Mouse (Mus musculus) lung, postnatal 0 days (tissue): ENCODE results near the gene Eif2b3. TPM values are rescaled to one million over a fixed set of nuclear protein-coding genes. Genes with fewer than 3 reads are reported as not detected.

ENCODE experiments used
- ATAC-seq: fragments of 200-750 bp; cut with Nextera tagmentation; 2 replicates; pipeline ENCODE4 v1.8.0; 2017; ENCODE audit warnings: moderate library complexity
- DNase-seq: peaks from one replicate; pipeline ENCODE4 v3.0.0-alpha.2; 2016; ENCODE audit warnings: low spot score
- H3K27ac ChIP-seq: fragments of 300-500 bp; sonication (generic); 2 replicates; pipeline ENCODE4 v1.5.1; 2014; ENCODE audit warnings: antibody characterized with exemption, mild to moderate bottlenecking, low read length, mixed read lengths
- H3K27me3 ChIP-seq: fragments of 300-500 bp; sonication (generic); replicated peaks from 2 replicates; pipeline ENCODE4 v1.6.1; 2014; ENCODE audit warnings: low read length, mixed read lengths; ENCODE audit not compliant: insufficient read depth
- H3K36me3 ChIP-seq: fragments of 300-500 bp; sonication (generic); 2 replicates; pipeline ENCODE4 v1.6.1; 2014; ENCODE audit warnings: low read length, mixed read lengths; ENCODE audit not compliant: insufficient read depth
- H3K4me1 ChIP-seq: fragments of 300-500 bp; sonication (generic); 2 replicates; pipeline ENCODE4 v1.6.1; 2014; ENCODE audit warnings: antibody characterized with exemption, low read depth, low read length, mixed read lengths; ENCODE audit not compliant: insufficient read depth
- H3K4me2 ChIP-seq: fragments of 300-500 bp; sonication (generic); replicated peaks from 2 replicates; pipeline ENCODE4 v1.6.1; 2014; ENCODE audit warnings: low read depth, mild to moderate bottlenecking, low read length, moderate library complexity, mixed read lengths
- H3K4me3 ChIP-seq: fragments of 300-500 bp; sonication (generic); 2 replicates; pipeline ENCODE4 v1.5.1; 2014; ENCODE audit warnings: low read depth, low read length
- H3K9ac ChIP-seq: fragments of 300-500 bp; sonication (generic); replicated peaks from 2 replicates; pipeline ENCODE4 v1.6.1; 2014; ENCODE audit warnings: low read depth, mild to moderate bottlenecking
- H3K9me3 ChIP-seq: fragments of 300-500 bp; sonication (generic); 2 replicates; pipeline ENCODE4 v1.6.1; 2016; ENCODE audit warnings: low read length, mixed read lengths
- CTCF ChIP-seq: IDR thresholded peaks from 2 replicates; pipeline ENCODE4 v1.5.1; 2016; ENCODE audit warnings: antibody characterized with exemption, mild to moderate bottlenecking
- EP300 ChIP-seq: IDR thresholded peaks from 2 replicates; pipeline ENCODE4 v1.6.1; 2016; ENCODE audit warnings: antibody characterized with exemption, mild to moderate bottlenecking, control low read depth
- WGBS: fragments of 180-500 bp; shearing (Covaris S2); extraction: QIAGEN DNeasy Blood & Tissue Kit; methylation state at CpG from one replicate; pipeline ENCODE4 v1.1.7; 2014; 5-methylcytosine and 5-hydroxymethylcytosine counted together
- polyA plus RNA-seq: library from polyadenylated mRNA; unstranded; fragments of >200 nt; fragmentation: Nextera tagmentation; extraction: Ambion mirVana; gene quantifications from 2 replicates; pipeline ENCODE4 v1.2.1, GENCODE M21; 2015

The Eif2b3 gene
- polyA plus RNA-seq, 1 experiment from 2014 or later: 21.9 TPM

- peaks cover 22% of the 10 kb centered on the region for H3K4me1 ChIP-seq
- H3K9me3 ChIP-seq: no peaks in the 10 kb centered on the region
- ATAC-seq: no peak
- no peak overlapping the region for H3K4me2 ChIP-seq
- H3K27me3 ChIP-seq: no peaks in the 10 kb centered on the region
- H3K9ac ChIP-seq: no peak overlapping the region
- no peak overlapping the region for H3K27ac ChIP-seq
- no peak for DNase-seq
- TF ChIP-seq CTCF (no peak), EP300 (no peak)
- no peaks in the 10 kb centered on the region for H3K36me3 ChIP-seq
- H3K4me3 ChIP-seq: no peak overlapping the region
- 85% methylated on average over 33 of the region's 33 CpGs for WGBS
Observed at GRCm38 (mm10) chr4:117127991-117128686, 108.9 kb downstream of the Eif2b3 start.

GRCm38 (mm10) chr4:117130790-117131189 is 111.6 kb downstream of the Eif2b3 start:
- 88% methylated on average over 6 of the region's 6 CpGs for WGBS
- Histone ChIP-seq H3K4me2 (no peak overlapping the region), H3K27me3 (no peaks in the 10 kb centered on the region), H3K9ac (no peak overlapping the region), H3K27ac (no peak overlapping the region), H3K36me3 (no peaks in the 10 kb centered on the region), H3K4me1 (peaks cover 9% of the 10 kb centered on the region), H3K9me3 (no peaks in the 10 kb centered on the region), H3K4me3 (no peak overlapping the region)
- DNase-seq: no peak
- TF ChIP-seq CTCF: no peak
- TF ChIP-seq EP300: no peak
- no peak for ATAC-seq

- H3K4me2 ChIP-seq: no peak overlapping the region
- H3K9ac ChIP-seq: no peak overlapping the region
- H3K9me3 ChIP-seq: no peaks in the 10 kb centered on the region
- H3K4me3 ChIP-seq: no peak overlapping the region
- DNase-seq (peak; percentile 36), ATAC-seq (no peak)
- no peaks in the 10 kb centered on the region for H3K36me3 ChIP-seq
- TF ChIP-seq EP300: no peak
- no peak for TF ChIP-seq CTCF
- no peaks in the 10 kb centered on the region for H3K27me3 ChIP-seq
- peaks cover 6% of the 10 kb centered on the region for H3K4me1 ChIP-seq
- 68% methylated on average over 6 of the region's 6 CpGs for WGBS
- H3K27ac ChIP-seq: no peak overlapping the region
Observed at GRCm38 (mm10) chr4:117131198-117131597, 112.0 kb downstream of the Eif2b3 start.

- H3K27me3 ChIP-seq: no peaks in the 10 kb centered on the region
- DNase-seq (peak; percentile 61), ATAC-seq (0 out of 2 replicates have a peak, but pooled peaks have one; percentile 5)
- H3K4me3 ChIP-seq: peak overlapping the region; percentile 85; the same call in 1 of the 2 replicates
- peak overlapping the region; percentile 99 for H3K4me2 ChIP-seq
- no peaks in the 10 kb centered on the region for H3K9me3 ChIP-seq
- WGBS: 45% methylated on average over 7 of the region's 7 CpGs
- H3K4me1 ChIP-seq: peaks cover 3% of the 10 kb centered on the region
- TF ChIP-seq CTCF: no peak
- no peak for TF ChIP-seq EP300
- H3K36me3 ChIP-seq: no peaks in the 10 kb centered on the region
- no peak overlapping the region for H3K9ac ChIP-seq
- H3K27ac ChIP-seq: no peak overlapping the region
Observed at GRCm38 (mm10) chr4:117131890-117132793, 112.9 kb downstream of the Eif2b3 start.

GRCm38 (mm10) chr4:117132794-117133143 is 113.6 kb downstream of the Eif2b3 start:
- DNase-seq (no peak), ATAC-seq (no peak)
- H3K27ac ChIP-seq: no peak overlapping the region
- no peaks in the 10 kb centered on the region for H3K36me3 ChIP-seq
- H3K9me3 ChIP-seq: no peaks in the 10 kb centered on the region
- no peaks in the 10 kb centered on the region for H3K27me3 ChIP-seq
- peaks cover 3% of the 10 kb centered on the region for H3K4me1 ChIP-seq
- TF ChIP-seq CTCF (no peak), EP300 (no peak)
- 35% methylated on average over 11 of the region's 11 CpGs for WGBS
- H3K9ac ChIP-seq: peak overlapping the region; percentile 78; the same call in 1 of the 2 replicates
- peak overlapping the region; percentile 85 for H3K4me3 ChIP-seq
- H3K4me2 ChIP-seq: peak overlapping the region; percentile 99

- Histone ChIP-seq H3K27ac (no peak overlapping the region), H3K4me3 (peak overlapping the region; percentile 85), H3K4me1 (peaks cover 3% of the 10 kb centered on the region), H3K4me2 (peak overlapping the region; percentile 99), H3K9me3 (no peaks in the 10 kb centered on the region), H3K36me3 (no peaks in the 10 kb centered on the region), H3K27me3 (no peaks in the 10 kb centered on the region), H3K9ac (peak overlapping the region; percentile 78)
- DNase-seq: no peak
- no peak for TF ChIP-seq CTCF
- no peak for TF ChIP-seq EP300
- under 1% methylated on average over 41 of the region's 42 CpGs for WGBS
- 0 out of 2 replicates have a peak, but pooled peaks have one; percentile 2 for ATAC-seq
Observed at GRCm38 (mm10) chr4:117133366-117133796, 114.2 kb downstream of the Eif2b3 start.
